Mouse (Mus musculus): ENCODE measurements around the gene Bcas3. TPM values are rescaled to one million over a fixed set of nuclear protein-coding genes. Genes with fewer than 3 reads are reported as not detected.

The Bcas3 gene
- polyA plus RNA-seq, 1 experiment from 2014 or later: 13.6 TPM

DNA sequence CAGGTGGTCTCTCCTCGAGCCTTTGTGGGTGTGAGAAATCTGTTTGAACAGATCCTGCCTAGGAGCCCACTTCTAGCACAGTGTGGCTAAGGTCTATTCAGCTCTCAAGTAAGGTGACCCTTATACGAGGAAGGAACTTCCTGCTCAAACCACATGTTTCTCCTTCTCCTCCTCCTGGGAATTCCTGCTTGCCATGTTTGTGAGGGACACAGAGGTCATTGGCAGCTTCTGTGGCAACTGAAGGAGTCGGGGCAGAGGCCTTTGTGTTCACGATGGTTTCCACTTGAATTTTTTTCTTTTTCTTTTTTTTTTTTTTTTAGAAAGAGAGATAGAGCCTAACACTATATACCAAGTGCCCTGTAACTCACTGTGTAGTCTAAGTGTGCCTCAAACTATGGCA, 420.4 kb downstream of the Bcas3 start:
- no peak for TF ChIP-seq EP300 (IDR thresholded peaks at IDR 0.05; ENCODE audit: low read depth)
- TF ChIP-seq CTCF (IDR thresholded peaks at IDR 0.05; ENCODE audit: low read depth): no peak
- Histone ChIP-seq H3K27me3 (ENCODE audit: insufficient read depth, low read length) (peaks cover 75% of the 10 kb centered on the region), H3K9ac (replicated peaks) (no peak overlapping the region), H3K4me3 (ENCODE audit: low read depth, low read length) (no peak overlapping the region), H3K36me3 (replicated peaks; ENCODE audit: insufficient read depth, low read length) (no peaks in the 10 kb centered on the region), H3K4me2 (ENCODE audit: low read depth, low read length) (no peak overlapping the region), H3K9me3 (ENCODE audit: low read length) (no peaks in the 10 kb centered on the region), H3K27ac (ENCODE audit: low read depth) (no peak overlapping the region), H3K4me1 (ENCODE audit: insufficient read depth) (peaks cover 10% of the 10 kb centered on the region; the same call in 1 of the 2 replicates)
- ATAC-seq (no peak), DNase-seq (no peak)
- 54% methylated on average over 4 of the region's 4 CpGs for WGBS (ENCODE audit: insufficient replicate concordance)

DNA sequence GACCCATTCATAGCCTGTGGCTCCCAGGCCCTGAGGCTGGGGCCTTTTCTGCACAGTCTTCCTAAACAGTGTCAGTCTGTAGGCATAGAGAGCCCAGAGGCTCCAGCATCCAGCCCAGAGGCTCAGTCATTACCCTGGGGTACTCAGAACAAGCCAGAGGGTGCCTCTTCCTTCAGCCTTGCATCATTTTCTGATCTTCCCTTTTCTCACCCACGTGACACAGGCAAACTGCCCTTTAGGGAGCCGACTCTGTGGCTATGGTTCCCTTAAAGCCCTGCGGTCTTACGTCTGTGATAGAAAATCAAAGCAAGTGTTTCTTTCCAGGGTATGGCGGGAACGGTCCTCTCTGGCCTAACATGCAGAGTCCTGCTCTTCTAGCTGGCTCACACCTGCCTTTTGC, 421.7 kb downstream of the Bcas3 start:
- H3K4me3 ChIP-seq (ENCODE audit: low read depth, low read length): no peak overlapping the region
- ATAC-seq (no peak), DNase-seq (no peak)
- peaks cover 79% of the 10 kb centered on the region for H3K27me3 ChIP-seq (ENCODE audit: insufficient read depth, low read length)
- H3K9me3 ChIP-seq (ENCODE audit: low read length): no peaks in the 10 kb centered on the region
- H3K36me3 ChIP-seq (replicated peaks; ENCODE audit: insufficient read depth, low read length): no peaks in the 10 kb centered on the region
- H3K4me1 ChIP-seq (ENCODE audit: insufficient read depth): peaks cover 10% of the 10 kb centered on the region; the same call in 1 of the 2 replicates
- no peak overlapping the region for H3K4me2 ChIP-seq (ENCODE audit: low read depth, low read length)
- H3K9ac ChIP-seq (replicated peaks): no peak overlapping the region
- TF ChIP-seq CTCF (IDR thresholded peaks at IDR 0.05; ENCODE audit: low read depth) (no peak), EP300 (IDR thresholded peaks at IDR 0.05; ENCODE audit: low read depth) (no peak)
- H3K27ac ChIP-seq (ENCODE audit: low read depth): no peak overlapping the region
- 44% methylated on average over 6 of the region's 6 CpGs for WGBS (ENCODE audit: insufficient replicate concordance)

DNA sequence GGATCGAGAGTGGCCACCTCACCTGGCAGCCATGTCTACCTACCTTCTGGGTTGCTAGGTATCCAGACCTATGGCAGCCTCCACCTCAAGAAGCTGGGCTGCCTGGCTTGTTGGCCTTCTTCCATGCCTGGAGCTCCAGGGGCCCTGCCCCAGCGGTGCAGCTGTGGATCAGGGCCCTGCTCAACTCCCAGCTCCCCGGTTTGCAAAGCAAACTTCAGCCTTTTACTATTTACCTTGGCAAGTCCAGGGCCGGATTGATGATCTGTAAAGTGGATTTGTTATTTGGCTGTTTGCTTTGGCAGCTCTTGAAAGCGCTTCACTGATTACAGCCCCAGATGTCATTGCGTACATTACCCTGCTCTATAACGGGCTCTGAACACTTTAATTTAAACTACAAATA, 422.5 kb downstream of the Bcas3 start:
- TF ChIP-seq EP300 (IDR thresholded peaks at IDR 0.05; ENCODE audit: low read depth): no peak
- no peak for TF ChIP-seq CTCF (IDR thresholded peaks at IDR 0.05; ENCODE audit: low read depth)
- Histone ChIP-seq H3K36me3 (replicated peaks; ENCODE audit: insufficient read depth, low read length) (no peaks in the 10 kb centered on the region), H3K9ac (replicated peaks) (no peak overlapping the region), H3K27ac (ENCODE audit: low read depth) (no peak overlapping the region), H3K4me3 (ENCODE audit: low read depth, low read length) (no peak overlapping the region), H3K9me3 (ENCODE audit: low read length) (no peaks in the 10 kb centered on the region), H3K4me2 (ENCODE audit: low read depth, low read length) (no peak overlapping the region), H3K27me3 (ENCODE audit: insufficient read depth, low read length) (peaks cover 85% of the 10 kb centered on the region), H3K4me1 (ENCODE audit: insufficient read depth) (peaks cover 10% of the 10 kb centered on the region; the same call in 1 of the 2 replicates)
- ATAC-seq (peak; percentile 63), DNase-seq (peak; percentile 38)
- 41% methylated on average over 7 of the region's 7 CpGs for WGBS (ENCODE audit: insufficient replicate concordance)

DNA sequence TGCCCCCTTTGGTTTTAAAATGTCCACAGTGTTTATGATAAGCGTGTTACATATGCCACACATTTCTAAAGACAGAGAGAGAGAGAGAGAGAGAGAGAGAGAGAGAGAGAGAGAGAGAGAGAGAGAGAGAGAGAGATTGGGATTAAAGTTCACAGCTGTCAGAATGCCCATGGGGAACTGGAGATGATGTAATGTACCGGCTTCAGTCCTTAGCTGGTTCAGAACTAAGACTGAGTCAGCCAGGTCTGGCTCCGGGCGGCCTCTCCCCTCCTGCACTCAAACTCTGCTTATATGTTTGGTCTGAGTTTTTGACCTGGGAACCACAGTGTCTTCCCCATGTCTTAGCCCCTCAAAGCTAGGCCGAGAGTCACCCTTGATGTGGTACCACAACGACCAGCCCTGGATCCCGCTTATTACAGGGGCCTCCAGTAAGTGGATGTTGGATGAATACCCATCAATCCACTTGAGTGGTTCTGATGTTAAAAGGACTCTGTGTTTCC, 423.9 kb downstream of the Bcas3 start:
- Histone ChIP-seq H3K36me3 (replicated peaks; ENCODE audit: insufficient read depth, low read length) (no peaks in the 10 kb centered on the region), H3K4me2 (ENCODE audit: low read depth, low read length) (no peak overlapping the region), H3K9me3 (ENCODE audit: low read length) (no peaks in the 10 kb centered on the region), H3K9ac (replicated peaks) (no peak overlapping the region), H3K4me1 (ENCODE audit: insufficient read depth) (peaks cover 10% of the 10 kb centered on the region; the same call in 1 of the 2 replicates), H3K27ac (ENCODE audit: low read depth) (no peak overlapping the region), H3K4me3 (ENCODE audit: low read depth, low read length) (no peak overlapping the region), H3K27me3 (ENCODE audit: insufficient read depth, low read length) (peaks cover 86% of the 10 kb centered on the region)
- TF ChIP-seq CTCF (IDR thresholded peaks at IDR 0.05; ENCODE audit: low read depth) (no peak), EP300 (IDR thresholded peaks at IDR 0.05; ENCODE audit: low read depth) (no peak)
- DNase-seq (no peak), ATAC-seq (no peak)
- WGBS (ENCODE audit: insufficient replicate concordance): 64% methylated on average over 7 of the region's 7 CpGs

DNA sequence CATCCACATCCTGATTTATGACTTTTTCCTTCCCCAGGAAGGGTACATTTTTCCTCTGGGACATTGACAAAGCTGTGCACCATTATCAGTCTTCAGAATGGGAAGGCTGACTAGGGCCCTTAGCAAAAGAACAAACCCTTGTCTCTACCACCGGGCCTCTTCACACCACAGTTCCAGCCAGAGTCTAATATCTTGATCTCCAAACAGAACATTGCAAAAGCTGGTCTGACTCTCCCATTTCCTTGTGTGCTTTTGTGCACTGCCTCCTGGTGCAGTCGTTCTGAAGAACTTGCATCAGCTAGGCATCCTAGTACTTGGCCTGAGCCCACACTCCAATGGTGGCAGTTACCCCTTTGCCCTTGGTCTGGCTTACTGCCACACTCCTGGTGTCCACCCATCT, 425.0 kb downstream of the Bcas3 start:
- no peak for ATAC-seq

DNA sequence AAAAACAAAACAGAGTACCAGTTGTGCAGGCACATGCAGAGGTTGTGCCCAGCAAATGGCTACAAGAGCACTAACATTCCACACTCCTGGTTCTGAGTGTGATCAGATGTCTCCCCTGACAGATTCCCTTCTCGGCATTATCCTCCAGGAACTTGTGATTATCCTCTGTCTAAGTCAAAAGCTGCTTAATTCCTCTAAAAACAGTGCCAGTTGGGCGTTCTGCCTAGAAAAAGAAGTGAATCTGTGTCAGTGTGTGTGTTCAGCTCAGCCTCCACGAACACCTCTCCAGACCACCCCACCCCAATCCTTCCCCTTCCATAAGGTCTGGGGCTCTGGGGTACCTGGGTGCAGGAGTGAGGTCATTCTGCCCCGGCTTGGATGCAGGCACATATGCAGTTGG, 427.3 kb downstream of the Bcas3 start:
- H3K27ac ChIP-seq (ENCODE audit: low read depth): no peak overlapping the region
- no peaks in the 10 kb centered on the region for H3K36me3 ChIP-seq (replicated peaks; ENCODE audit: insufficient read depth, low read length)
- H3K4me1 ChIP-seq (ENCODE audit: insufficient read depth): peaks cover 7% of the 10 kb centered on the region; the same call in 1 of the 2 replicates
- H3K9ac ChIP-seq (replicated peaks): no peak overlapping the region
- H3K4me2 ChIP-seq (ENCODE audit: low read depth, low read length): no peak overlapping the region
- no peak for DNase-seq
- no peak for ATAC-seq
- H3K4me3 ChIP-seq (ENCODE audit: low read depth, low read length): no peak overlapping the region
- WGBS (ENCODE audit: insufficient replicate concordance): 75% methylated on average over 4 of the region's 4 CpGs
- no peaks in the 10 kb centered on the region for H3K9me3 ChIP-seq (ENCODE audit: low read length)
- peaks cover 67% of the 10 kb centered on the region for H3K27me3 ChIP-seq (ENCODE audit: insufficient read depth, low read length)
- no peak for TF ChIP-seq CTCF (IDR thresholded peaks at IDR 0.05; ENCODE audit: low read depth)
- no peak for TF ChIP-seq EP300 (IDR thresholded peaks at IDR 0.05; ENCODE audit: low read depth)

More for the DNA sequence above, 425.0 kb downstream of the Bcas3 start:
- DNase-seq: no peak
- 64% methylated on average over 2 of the region's 2 CpGs for WGBS (ENCODE audit: insufficient replicate concordance)
- peaks cover 10% of the 10 kb centered on the region; the same call in 1 of the 2 replicates for H3K4me1 ChIP-seq (ENCODE audit: insufficient read depth)
- H3K9me3 ChIP-seq (ENCODE audit: low read length): no peaks in the 10 kb centered on the region
- H3K4me3 ChIP-seq (ENCODE audit: low read depth, low read length): no peak overlapping the region
- no peak overlapping the region for H3K9ac ChIP-seq (replicated peaks)
- peaks cover 79% of the 10 kb centered on the region for H3K27me3 ChIP-seq (ENCODE audit: insufficient read depth, low read length)
- no peak for TF ChIP-seq CTCF (IDR thresholded peaks at IDR 0.05; ENCODE audit: low read depth)
- no peak for TF ChIP-seq EP300 (IDR thresholded peaks at IDR 0.05; ENCODE audit: low read depth)
- H3K36me3 ChIP-seq (replicated peaks; ENCODE audit: insufficient read depth, low read length): no peaks in the 10 kb centered on the region
- no peak overlapping the region for H3K27ac ChIP-seq (ENCODE audit: low read depth)
- no peak overlapping the region for H3K4me2 ChIP-seq (ENCODE audit: low read depth, low read length)
